Mouse (Mus musculus) layer of hippocampus, adult 9-11 months (tissue): ENCODE results near the gene Sctr.

Source experiments
- DNase-seq: peaks from one replicate; pipeline ENCODE4 v3.0.0; 2022

Gene Sctr

DNA sequence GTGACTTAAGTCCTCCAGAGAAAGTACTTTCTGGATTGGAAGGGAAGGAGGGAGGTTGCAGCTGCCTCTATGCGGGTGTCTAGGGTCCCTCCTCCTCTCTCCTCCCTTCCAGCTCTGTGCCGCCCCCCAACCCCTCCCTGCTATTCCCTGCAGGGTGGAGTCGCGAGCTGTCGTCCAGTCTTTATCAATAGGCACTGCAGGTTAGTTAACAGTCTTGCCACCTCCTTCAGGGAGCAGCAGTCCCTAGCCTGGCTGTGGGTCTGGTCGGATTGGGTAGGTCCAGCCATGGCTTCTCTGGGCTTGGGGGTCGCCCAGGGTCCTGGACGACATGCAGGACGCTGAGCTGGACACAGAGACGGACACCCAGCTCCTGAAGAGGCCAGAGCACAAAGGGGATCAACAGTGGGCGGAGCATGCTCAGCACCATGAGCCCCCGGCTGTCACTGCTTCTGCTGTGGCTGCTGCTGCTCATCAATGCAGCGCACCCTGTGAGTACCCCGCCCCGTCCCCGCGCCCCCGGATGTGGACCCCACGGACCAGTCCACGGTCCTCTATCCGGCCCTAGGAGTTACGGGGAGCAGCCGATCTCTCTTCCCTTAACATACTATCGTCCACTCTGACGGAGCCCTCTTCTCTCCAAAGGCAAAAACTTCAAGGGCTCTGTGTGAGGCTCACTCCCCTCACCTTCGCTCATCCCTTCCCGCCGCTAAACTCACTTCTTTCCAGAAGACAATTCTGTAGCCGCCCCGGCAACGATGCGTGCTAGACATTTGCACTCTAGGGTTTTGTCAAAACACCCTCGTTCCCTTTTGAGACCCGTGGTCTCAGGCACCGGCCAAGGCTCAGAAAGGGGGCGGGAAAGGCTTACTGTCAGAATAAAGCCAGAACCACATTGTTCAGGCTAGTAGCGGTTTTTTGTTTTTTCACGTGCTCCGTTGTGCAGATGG is at the start of gene Sctr:
Sctr (plus strand) TSS at position 51 of the 947 bp plus-strand sequence.
- DNase-seq: no peak

DNA sequence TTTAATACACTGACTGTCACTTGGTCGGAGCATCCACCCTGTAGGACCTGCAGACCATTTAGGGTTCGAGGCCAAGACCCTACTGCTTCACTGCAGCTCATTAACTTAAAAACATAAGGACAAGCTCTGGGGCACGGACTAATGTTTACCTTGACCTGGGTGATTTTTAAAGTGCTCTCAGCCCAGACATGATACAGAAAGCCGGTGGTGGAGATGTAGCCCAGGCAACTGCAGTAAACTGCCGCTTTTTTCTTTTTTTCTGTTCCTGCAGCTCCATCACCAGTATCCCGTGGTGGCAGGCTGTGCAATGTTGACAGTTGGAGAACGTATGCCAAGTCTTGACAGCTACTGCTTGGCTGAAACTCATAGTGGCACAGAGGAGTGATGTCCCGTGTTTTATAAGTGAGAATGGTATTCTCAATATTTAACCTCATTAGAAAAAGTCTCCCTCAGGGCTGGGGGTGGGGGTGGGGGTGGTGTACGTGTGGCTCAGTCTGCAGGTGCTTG is 48.9 kb upstream of the Sctr start:
- DNase-seq: peak; percentile 31

DNA sequence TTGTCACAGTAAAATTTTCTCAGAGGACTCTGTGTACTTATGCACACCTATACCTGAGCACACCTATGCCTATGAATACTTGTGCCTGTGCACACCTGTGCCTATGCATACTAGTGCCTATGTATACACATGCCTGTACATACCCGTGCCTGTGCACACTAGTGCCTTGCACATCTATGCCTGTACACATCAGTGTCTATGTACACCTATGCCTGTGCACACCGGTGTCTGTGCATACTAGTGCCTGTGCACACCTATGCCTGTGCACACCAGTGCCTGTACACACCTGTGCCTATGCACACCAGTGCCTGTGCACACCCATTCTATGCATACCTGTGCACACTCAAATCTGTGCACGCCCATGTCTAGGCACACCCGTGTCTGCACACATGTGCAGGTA is 47.2 kb upstream of the Sctr start:
- no peak for DNase-seq

- no peak for DNase-seq
Observed at GRCm38 (mm10) chr1:119959920-119960319, 46.8 kb upstream of the Sctr start.

DNA sequence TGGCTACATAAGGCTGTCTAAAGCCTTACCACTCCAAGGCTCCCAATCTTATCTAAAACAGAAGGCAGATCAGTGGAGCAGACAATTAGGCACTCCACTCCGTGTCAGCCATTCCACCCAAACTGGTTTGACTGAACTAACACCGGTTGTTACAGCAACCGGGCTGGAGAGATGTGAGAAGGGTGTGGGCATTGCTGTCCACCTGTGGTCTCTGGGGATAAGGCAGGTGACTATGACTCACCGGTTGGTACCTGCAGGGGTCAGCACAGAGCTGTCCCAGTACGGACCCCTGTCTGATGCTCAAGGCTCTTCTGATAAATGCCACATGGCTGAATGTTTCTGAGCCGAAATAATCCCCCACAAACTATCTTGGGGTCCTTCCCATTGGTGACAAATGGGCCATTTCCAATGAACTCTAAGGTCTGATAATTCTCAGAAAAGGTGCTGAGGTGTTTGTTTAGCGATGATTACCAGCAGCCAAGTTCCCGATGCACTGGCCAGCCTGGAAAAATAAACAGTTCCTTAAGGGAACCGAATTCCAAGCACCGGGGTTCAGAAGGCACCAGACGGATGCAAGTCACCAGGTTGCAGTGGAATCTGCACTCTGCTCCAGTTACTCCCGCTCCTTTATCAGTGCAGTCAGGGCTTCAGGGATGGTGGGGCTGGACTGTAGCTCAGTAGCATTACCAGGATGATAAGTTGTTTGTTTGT is 40.7 kb upstream of the Sctr start:
- no peak for DNase-seq

DNA sequence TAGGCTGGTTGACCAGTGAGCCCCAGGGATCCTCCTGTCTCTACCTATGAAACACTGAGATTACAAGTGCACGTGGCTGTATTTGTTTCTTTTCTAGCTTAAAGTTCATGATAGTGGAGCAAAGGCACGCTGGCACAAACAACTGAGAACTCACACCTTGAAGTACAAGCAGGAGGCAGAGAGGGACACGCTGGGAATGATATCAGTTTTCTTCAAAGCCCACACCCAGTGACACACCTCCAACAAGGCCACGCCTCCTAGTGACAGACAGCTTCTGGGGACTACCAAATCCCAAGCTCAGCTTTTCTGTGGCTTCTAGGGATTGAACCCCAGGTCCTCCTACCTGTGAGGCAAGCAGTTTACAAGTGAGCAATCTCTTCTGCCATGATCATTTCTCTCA is 33.6 kb upstream of the Sctr start:
- no peak for DNase-seq

GRCm38 (mm10) chr1:119975141-119975540 is 31.6 kb upstream of the Sctr start:
- no peak for DNase-seq

- no peak for DNase-seq
Observed at GRCm38 (mm10) chr1:119986555-119986954, 20.1 kb upstream of the Sctr start.

- peak; percentile 52 for DNase-seq
Observed at GRCm38 (mm10) chr1:119996798-119997581, 9.7 kb upstream of the Sctr start, which contains the start of gene Cfap221. Gene Cfap221 (minus strand): TSS chr1:119997234.

DNA sequence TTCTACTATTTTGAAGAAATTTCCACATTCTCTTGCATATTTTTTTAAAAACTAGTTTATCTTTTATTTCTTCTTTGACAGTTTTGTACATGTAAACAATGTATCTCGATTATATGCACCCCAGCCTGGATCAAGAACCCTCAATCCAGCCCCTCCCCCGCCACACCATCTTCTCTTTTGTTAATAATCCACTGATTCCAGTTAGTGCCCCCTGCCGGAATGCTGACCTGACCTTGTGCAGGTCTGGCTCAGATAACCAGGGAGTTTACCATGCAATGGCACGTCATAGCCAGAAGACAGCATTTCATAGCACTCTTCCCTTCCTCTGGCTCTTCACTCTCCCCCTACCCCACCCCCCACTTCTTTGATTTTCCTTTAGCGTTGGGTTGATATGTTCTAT is 9.1 kb upstream of the Sctr start:
- DNase-seq: no peak

DNA sequence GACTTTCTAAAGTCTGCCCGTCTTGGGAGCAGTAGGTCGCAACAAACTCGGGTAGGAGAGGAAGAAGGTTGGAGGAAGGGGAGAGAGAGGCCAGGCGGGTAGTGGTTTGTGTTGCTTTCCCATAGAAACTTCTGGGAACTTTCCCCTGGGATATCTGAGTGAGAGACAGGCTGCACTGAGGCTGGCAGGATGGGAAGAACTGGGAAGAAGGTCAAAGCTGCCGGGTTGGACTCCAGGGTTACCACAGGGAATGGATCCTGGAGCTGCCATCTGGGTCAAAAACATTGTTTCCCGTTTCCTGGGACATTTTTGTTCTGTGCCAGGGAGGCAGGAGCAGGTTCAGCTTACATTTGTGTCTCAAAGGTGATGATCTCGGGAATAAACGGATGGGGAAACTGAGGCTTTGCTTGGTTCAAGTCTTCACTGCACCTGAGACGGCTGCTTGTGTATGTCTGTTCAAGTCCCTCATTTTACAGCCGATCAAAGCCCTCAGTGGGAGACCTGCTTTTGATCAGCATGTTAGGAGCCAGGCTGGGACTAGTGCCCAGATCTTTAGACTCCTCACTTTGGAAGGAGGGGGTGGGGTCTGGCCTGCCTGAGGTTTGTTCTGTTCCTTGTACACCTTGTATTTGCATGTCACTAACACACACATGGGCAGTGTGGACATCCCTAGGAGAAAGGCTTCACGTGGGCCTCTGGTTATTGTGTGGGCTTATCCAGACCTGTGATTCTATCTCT is 1.3 kb downstream of the Sctr start:
- no peak for DNase-seq

DNA sequence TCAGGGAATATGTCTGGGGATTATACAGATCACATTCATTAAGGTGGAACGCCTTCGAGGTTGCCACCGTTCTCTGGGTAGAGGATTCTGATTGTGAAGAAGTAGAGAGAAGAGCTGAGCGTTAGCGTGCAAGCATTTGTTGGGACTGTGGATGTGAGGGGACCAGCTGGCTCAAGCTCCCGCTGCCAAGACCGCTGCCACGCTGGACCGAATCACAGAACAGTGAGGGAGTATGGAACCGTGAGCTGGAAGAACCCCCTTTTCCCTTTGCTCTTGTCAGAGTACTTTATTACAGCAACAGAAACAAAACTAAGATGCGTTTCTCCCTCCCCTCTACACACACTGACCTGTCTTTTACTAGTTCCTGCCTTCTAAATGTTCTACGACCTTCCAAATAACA is 5.9 kb downstream of the Sctr start:
- no peak for DNase-seq

DNA sequence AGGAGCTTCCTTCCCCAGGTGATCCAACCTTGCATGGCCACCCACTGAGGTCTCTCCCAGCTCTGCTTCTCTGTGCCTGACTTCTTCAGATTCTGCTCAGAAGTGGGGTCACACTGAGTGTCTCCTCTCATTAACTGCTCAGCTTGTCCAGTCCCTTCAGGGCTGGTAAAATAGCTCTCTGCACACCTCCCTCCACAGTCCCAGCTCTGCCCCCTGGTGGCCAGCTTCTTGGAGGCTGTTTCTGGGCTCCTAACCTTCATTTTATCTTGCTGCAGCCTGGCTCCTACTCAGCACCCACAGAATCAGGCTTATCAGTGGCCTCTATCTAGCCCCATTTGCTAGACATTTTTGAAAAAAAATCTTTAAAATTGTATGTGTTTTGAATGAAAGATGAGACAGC is 6.4 kb downstream of the Sctr start:
- DNase-seq: peak; percentile 16

DNA sequence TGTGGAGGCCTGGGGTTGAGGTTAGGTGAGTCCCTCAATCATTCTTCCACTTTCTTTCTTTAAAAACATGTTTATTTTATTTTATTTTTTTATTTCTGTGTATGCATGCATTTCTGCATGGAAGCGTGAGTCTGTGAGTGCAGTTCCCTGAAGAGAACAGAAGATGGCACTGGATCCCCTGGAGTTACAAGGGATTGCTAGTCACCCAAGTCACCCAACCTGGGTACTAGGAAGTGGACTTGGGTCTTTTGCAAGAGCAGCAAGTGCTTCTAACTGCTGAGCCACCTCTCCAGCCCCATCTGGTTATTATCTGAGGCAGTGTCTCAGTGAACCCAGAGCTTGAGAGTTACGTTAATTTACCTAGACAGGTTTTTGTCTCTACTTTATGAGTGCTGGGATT is 9.5 kb downstream of the Sctr start:
- DNase-seq: no peak

DNA sequence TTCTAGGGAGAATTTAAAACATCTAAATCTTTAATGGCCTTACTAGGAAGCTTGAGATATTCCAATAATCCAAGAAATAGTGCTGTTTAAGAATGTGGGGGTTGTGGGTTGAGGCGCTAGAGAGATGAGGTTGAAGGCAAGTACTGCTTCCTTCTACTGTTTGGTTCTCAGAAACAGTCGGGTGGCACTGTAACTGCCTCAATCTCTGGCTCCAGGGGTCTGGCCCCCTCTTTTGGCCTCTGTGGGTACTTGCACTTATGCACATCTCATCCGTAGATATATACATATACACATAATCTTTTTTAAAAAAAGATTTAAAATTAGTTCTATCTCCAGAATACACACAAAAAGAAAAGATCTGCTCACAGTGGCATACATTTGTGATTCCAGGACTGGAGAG is 12.2 kb downstream of the Sctr start:
- no peak for DNase-seq

DNA sequence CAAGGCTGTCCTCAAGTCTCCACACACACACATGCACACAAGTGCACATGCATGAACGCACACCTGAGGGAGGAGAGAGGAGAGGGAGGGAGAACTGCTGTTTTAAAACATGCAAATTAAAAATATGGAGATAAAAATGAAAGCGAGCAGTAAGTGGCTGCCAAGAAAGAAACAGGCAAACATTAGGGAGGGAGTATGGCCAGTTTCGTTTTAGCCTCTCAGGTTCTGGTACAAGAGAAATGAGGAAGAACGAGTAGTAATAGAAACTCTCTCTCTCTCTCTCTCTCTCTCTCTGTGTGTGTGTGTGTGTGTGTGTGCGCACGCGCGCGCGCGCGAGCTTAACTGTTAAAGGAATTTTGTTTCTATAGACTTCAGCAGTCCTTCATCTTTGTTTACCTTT is 12.7 kb downstream of the Sctr start:
- DNase-seq: no peak

GRCm38 (mm10) chr1:120020322-120020897 is 13.7 kb downstream of the Sctr start:
- DNase-seq: no peak

GRCm38 (mm10) chr1:120021951-120022350 is 15.3 kb downstream of the Sctr start:
- peak; percentile 27 for DNase-seq

DNA sequence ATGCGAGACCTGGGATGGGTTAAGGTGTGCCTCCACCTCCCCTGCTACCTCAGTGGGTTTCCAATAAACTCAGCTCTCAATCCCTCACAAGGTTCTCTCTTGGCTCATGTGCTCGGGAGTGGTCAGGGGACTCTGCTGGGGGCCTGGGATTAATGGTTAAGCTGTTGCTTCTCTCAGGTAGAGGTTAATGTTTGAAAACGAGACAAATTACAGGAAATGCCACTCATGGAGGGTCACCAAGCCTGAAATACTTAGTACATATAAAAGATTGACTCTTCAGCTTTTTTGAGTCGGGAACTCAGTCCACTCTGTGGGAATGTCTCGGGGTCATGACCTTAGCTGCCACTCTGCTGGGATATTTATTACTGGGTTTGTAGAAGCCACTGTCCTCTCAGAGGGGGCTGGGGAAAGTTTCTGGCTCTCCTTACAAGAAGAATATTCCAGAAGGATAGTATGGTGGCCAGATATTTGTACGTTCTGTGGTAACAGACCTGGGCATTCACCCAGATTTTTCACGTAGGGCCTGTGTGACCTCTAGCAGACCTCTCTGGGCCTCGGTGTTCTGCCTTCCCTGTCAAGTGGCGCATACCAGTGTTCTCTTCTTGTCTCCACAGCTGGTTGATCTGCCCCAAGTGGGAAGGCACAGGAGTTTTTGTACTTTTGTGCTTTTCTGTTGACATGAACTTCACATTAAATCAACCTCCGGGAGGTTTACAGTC is 17.8 kb downstream of the Sctr start:
- DNase-seq: no peak

GRCm38 (mm10) chr1:120025050-120025439 is 18.4 kb downstream of the Sctr start:
- no peak for DNase-seq

DNA sequence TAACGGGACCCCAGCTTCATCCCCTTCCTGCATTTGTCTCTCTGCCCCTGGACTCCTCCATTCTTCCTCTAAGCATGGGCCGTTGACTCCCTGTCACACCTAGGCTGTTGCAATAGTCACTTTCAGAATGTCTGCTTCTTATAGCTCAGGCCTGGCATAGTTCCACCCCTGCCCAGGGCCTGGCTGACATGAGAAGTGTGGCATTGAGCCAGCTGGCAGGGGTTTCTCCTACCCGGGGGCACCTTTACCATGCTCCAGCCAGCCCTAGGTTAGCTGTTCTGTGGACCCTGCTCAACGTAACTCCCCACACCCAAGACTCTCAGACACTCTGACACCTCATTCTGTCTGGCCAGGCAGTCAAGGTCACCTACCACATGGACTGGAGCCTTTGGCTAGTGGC is 21.0 kb downstream of the Sctr start:
- no peak for DNase-seq
